Mouse (Mus musculus): ENCODE data around the gene Cenpx.

Gene Cenpx

DNA sequence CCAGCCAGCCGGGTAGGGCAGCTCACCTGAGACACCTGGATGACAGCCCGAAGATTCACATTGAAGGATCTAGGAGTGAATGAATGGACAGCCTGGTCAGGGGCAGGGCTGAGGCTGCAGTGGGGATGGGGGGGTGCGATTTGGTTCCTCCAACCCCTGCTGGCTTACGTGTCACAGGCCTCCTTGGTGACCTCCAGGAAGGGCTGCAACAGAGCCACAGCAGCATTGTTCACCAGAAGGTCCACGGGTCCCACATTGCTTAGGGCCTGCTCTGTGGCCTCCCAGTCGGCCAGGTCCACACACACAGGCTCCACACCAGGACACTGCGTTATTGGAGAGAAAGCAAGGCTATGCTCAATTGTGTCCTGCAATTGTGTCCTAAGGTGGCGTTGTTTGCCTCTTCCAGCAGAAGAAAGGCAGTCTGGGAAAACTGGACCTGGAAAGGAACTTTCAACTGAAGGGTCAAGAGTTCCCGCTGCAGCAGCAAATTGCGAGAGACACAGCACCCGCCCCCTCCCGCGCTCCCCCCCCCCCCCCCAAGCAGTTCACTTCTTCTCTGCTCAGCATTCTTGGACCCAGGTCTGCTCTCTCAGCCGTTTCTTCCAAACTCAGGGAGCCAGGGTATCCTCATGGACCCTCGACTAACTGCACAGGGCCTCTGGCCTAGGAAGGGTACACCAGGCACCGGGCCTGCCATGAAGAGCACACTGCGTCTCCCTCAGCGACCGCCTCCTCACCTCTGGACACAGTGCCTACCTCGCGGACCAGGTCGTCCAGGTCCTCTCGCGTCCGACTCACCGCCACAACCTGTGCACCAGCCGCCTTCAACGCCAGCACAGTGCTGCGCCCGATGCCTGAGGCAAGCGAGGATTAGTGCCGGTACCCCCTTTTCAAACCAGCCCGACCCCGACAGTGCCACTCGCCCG is 13.0 kb upstream of the Cenpx start:
- in situ Hi-C loops (cut with MboI, MseI) = loop anchor here (5.0 kb wide), 1 partner anchor 41 kb away; no protein-coding TSS in a partner anchor

DNA sequence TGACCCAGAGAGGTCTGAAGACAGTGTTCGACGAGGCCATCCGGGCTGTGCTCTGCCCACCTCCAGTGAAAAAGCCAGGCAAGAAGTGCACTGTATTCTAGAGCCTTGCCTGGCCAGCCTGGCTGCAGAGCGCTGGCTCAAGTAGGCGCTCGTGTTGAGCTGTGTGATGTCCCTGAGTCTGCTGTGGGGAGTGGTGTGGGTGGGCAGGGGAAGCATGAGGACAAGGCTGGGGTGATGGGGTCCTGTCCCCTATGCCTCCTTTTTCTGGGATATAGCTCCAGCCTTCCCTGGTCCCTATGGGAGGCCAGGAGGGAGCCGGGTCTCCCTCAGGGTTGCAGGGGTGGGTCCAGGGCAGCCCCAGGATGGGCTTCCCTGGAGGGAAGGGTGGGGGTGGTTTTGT is 10.0 kb upstream of the Cenpx start:
- in situ Hi-C loops (cut with MboI, MseI) = no loop called here

DNA sequence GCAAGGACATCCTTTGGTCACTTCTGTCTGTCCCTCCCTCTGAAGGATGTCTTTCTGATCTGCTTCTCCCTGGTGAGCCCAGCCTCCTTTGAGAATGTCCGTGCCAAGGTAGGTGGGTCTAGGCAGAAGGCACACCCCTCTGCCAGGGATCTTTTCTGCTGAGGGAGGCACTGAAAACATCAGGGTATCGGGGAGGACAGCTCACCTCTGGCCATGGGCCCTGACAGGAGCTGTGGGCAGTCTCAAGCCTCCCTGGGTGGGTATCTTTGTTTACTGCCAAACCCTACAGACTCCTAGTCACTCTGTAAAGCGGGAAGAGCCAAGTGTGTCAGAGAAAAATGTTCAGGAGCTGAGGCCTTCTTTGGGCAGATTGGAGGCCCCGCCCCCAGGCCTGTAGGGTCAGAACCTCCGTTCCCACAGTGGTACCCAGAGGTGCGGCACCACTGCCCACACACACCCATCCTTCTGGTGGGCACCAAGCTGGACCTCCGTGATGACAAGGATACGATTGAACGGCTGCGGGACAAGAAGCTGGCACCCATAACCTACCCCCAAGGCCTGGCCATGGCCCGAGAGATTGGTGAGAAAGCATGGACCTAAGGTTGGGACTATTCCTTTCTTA is 9.3 kb upstream of the Cenpx start:
- in situ Hi-C loops (cut with MboI, MseI) = no loop called here

DNA sequence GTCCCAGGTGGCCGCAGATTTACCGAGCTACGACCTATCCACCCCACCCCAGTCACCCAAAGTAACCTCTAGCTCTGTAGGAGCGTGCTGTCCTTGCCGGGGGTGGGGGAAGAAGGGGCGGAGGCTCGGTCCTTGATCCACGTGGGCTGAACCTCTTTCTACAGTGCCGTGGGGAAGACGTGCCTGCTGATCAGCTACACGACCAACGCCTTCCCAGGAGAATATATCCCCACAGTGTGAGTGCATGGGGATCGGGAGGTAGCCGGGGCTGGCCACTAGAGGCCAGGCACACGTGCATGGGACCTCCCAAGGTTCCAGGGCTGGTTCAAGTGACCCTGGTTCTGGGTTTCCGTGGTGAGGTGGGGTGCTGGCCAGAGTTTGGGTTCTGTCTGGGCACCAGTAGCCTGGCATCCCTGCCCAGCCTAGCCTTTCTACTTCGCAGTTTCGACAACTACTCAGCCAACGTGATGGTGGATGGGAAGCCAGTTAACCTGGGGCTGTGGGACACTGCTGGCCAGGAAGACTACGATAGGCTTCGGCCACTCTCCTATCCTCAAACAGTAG is 8.6 kb upstream of the Cenpx start:
- in situ Hi-C loops (cut with MboI, MseI) = no loop called here

DNA sequence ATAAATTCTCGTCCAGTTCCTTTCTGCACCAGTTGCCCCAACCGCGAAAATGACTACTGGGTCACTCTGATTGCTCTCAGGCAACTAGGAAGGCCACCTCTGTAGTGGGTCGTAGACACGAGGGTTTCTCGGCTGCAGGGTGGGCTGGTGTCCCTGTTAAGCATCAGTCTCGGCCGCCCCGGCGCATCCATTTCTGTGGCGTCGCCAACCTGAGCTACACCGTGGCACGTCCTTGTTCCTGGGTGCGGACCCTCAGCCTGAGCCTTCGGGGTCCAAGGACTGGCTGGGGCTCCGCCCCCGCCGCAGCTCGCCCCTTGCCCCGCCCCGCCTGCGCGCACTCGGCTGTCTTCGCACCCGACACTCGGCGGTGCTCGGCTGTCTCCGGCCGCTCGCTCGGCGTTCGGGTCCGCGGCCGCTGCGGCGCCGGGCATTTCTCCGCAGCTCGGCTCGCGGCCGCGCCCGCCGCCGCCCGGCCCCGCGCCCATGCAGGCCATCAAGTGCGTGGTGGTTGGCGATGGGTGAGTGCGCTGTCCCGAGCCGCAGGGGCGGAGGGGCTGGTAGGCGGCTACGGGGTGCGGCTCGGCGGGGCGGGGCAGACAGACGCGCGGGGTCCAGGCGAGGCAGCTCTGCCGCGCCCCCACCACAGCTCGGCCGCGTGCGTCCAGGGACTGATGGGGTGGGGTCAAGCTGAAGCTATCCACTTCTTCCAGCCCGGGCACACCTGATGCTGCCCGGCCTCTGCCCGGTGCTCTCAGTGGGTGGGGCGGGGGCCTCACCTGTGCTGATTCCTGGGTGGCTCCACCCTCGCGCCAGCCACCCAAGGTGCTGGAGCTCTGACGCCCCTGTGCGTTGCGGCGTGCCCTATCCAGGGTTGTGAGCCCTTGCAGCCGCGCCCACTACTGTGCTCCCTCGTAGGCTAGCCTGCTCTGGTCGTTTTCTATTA is 7.9 kb upstream of the Cenpx start, which contains the start of gene Rac3:
Rac3 (plus strand) TSS at position 347 of the 943 bp plus-strand sequence.
- in situ Hi-C loops (cut with MboI, MseI) = no loop called here

DNA sequence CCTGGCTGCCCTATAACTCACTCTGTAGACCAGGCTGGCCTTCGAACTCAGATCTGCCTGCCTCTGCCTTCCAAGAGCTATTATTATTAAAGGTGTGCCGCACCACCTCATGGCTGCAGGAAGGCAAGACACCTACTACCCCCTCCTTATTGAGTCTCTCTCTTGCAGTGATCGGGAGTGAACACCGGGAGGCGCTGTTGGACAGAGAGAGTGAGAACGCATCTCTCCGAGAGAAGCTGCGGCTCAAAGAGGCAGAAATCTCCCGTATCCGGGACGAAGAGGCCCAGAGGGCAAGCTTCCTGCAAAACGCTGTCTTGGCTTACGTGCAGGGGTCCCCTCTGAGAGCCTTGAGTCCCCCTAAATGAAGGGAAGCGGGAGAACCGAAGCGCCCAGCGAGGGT is 6.9 kb upstream of the Cenpx start:
- in situ Hi-C loops (cut with MboI, MseI) = no loop called here

DNA sequence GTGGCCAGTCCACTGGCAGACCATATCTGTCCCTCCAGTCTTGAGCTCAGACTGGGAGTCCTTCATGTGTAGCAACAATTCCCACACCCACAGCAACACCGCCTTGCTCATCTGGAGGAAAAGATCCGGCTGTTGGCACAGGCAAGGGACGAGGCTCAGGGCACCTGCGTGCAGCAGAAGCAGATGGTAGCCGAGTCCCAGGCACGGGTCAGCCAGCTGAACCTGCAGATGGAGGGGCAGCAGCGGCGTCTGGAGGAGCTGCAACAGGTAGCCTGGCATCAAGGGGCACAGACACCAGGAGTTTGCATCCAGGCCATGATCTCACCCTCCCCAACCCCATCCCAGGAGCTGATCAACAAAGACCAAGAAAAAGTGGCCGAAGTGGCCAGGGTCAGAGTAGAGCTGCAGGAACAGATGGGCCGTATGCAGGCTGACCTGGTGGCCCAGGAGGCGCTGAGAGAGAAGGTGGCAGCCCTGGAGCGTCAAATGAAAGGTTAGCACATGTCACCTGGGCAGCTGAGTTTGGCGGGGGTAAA is 6.4 kb upstream of the Cenpx start:
- in situ Hi-C loops (cut with MboI, MseI) = loop anchor here (10.0 kb wide), 1 partner anchor 95 kb away; the partner anchor contains the start of gene Sirt7

DNA sequence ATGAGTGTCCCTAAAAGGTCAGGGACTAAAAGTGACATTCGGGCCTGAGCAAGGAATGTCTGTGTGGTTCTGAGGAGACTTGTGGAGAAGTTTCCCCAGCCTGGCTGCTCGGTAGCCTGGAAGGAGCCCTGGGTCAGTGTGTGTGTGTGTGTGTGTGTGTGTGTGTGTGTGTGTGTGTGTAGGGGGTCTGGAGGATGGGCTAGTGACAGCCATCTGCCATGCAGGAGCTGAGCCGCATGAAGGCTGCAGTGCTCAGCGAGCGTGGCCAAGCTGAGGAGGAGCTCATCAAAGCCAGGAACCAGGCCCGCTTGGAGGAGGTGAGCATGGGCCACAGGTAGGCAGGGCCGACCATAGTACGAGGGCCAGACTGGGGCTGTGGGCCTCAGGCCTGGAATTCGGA is 5.7 kb upstream of the Cenpx start:
- in situ Hi-C loops (cut with MboI, MseI) = loop anchor here (10.0 kb wide), 1 partner anchor 94 kb away; the partner anchor contains the start of gene Sirt7

DNA sequence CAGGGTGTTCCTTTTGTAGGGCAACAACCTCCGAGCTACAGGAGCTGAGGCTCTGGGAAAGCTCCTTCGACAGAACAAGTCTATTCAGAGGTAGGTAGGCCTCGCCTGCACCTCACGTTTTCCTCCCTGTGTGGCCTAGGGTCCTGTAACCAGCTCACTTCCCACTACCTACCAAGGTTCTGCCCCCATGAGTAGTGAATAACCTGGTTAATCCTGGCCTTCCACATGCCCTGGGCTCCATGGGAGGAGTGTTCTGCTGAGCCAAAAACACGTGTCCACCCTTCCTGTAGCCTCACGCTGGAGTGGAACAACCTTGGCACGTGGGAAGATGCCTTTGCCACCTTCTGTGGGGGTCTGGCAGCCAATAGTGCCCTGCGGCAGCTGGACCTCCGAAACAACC is 1.6 kb upstream of the Cenpx start:
- in situ Hi-C loops (cut with MboI, MseI) = loop anchor here (10.0 kb wide), 1 partner anchor 90 kb away; the partner anchor contains the start of gene Sirt7

DNA sequence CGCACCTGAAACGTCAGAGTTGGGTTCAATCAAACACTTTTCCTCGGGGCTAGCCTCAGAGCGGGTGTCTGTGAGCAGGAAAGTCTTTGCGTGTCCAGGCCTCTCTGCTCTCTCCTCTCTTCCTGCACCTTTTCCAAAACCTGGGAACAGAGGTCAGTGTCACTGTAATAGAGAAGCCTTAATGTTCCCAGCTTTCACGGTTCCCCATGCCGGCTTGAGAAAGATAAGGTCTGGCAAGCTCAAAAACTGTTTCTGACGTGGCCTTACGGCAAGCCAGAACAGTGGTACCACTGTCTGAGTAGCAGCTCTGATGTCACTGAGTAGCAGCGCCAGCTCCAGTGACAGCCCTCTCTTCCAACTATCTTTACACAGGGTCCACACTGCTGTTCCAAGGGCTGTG is 1.0 kb upstream of the Cenpx start:
- in situ Hi-C loops (cut with MboI, MseI) = loop anchor here (10.0 kb wide), 1 partner anchor 90 kb away; the partner anchor contains the start of gene Sirt7

DNA sequence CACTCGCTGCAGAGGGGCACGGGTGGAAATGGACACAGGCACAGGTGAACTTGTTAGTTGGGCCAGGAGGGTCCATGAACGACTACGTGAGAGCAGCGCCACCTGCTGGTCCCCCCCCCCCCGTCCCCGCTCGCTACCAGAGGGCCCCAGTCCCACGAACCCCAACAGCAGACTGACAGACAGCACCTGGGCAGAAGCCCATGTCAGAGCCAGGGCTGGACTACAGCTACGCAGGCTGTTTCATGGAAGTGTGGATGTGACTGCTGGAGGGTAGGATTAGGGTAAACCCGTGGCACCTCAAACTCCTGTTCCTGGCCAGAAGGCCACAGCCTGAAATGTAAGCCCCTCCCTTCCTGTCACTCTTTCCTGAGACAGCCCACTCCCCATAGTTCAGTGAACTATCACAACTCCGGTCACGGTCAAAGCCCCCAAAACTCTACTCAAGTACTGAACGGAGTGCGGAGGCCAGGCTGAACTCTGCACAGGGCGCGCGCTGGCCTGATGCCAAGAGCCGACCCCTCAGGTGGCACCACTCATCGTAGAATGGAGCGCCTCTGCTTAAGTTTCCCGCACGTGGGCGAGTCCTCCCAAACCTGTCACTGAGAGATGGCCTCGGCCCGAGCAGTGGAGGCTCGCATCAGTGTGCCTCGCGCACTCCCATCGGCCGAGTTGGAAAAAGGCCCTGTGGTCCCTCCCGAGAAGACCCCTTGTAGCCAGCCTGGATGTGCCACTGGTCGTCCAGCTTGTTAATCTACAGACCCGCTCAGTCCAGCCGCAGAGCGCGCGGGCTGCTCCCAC is 568 bp downstream of the Cenpx start:
- in situ Hi-C loops (cut with MboI, MseI) = loop anchor here (10.0 kb wide), 1 partner anchor 88 kb away; the partner anchor contains the start of gene Sirt7

DNA sequence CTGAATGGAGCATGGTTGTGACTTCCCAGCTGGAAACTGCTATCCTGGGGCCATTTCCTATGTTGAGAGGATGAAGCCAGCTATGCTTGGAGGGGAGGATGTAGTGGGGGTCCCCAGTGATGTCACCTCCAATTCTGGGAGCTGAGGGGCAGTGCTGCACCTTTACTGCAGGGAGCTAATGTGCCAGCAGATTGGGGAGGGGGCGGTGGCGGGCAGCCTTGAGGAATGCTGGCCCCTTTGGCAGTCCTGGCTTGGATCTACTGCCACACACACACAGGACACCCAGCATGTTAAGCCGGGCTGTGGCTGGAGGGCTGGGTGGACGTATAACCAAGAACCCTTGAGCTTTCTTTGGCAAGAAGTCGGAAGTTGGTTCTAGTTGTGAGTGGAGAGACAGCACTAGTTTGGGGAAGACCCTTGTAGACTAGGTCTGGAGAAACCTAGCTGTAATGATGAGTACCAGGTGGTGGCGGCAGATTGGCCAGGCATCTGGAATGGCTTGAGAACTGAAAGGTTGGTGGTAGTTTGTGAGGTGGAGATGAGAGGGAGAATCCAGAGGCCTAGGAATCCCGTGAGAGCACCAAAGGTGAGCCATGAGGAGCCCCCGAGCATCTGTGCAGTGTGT is 1.4 kb downstream of the Cenpx start:
- in situ Hi-C loops (cut with MboI, MseI) = loop anchor here (10.0 kb wide), 1 partner anchor 87 kb away; the partner anchor contains the start of gene Sirt7

DNA sequence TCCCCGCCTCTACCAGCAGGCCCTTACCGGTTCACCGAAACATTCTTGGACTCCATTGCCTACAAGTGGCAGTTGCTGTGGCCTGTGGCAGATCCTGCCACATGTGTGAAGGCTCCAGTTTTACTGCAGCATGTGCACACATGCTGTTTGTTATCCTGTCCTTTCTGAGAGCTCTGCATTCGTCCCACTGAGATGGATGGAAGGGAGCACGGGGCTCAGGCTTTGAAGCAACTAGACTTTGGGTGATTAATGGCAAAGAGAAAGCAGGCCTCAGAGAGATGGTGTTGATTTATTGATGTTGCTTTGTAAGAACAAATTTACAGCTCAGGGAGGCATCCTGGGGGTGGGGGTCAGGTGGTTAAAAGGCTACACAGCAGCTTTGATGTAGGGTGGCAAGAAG is 2.9 kb downstream of the Cenpx start:
- in situ Hi-C loops (cut with MboI, MseI) = loop anchor here (10.0 kb wide), 1 partner anchor 86 kb away; the partner anchor contains the start of gene Sirt7

DNA sequence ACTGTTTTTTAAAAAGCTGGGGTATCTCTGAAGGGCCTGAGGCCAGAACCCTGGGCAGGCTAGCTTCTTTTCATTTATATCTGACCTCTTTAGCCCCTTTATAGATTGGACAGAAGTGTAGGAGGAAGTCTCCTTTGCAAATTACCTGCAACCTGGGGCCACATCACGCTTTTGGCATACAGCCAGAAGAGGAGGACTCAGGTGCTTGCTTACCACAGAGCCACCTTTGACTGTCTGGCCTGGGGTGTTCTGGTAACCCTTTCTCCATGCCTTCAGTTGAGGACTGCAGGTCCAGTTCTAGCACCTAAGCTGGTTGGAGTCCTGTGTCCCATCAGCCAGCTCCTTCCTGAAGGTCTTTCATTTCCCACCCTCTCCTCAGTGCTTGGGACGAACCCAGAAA is 4.0 kb downstream of the Cenpx start:
- in situ Hi-C loops (cut with MboI, MseI) = no loop called here

DNA sequence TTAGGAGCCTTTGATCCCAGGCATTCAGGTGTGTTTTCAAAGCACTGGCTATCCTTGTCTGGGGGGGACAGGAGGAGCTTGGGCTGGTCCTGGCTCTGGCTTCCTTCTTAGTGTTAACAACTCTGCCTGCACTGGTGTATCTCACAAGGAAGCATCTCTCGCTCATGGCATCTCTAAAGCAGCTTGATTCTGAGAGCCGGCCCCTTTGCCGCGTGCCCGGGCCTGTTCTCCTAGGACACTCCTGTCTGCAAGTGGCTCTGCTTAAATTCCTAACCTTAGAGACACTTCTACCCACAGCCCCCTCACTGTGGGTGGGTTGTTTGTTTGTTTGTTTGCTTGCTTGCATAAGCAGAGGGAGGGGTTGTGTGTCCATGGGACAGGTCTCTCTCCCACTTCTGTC is 5.6 kb downstream of the Cenpx start:
- in situ Hi-C loops (cut with MboI, MseI) = no loop called here

DNA sequence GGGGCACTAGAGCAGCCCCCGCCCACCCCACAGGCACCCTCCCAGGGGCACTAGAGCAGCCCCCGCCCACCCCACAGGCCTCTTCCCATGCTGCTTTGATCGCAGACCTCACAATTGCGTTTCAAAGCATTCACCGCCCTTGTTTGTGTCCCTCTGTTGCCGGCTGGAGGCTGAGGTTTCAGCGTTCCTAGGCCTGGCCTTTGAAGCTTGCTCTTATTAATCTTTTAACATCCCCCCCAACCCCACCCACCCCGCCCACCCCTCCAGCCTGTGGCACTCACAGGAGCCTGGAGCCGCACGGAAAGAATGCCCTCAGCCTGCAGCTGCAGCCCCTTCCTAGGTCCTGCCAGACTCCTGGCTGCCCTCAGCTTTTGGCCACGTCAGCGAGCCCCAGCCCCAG is 6.3 kb downstream of the Cenpx start:
- in situ Hi-C loops (cut with MboI, MseI) = no loop called here

DNA sequence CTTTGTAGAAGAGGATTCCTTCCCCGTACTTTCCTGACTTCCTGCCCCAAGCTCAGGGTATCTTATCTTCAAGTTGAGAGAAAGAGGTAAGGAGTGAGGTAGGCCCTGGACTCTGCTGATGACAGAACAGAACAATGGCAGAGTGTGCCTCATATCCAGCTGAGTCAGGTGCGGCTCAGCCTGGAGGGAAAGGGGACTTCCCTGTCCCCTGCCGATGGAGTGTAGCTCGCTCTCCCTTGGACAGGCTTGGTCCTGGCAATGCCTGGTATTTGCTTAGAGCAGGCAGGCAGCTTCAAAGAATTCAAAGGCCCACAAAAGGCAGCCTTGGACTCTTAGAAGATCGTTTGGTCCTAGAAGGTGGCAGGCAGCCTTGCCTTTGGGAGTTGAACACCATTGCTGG is 7.4 kb downstream of the Cenpx start:
- in situ Hi-C loops (cut with MboI, MseI) = no loop called here

DNA sequence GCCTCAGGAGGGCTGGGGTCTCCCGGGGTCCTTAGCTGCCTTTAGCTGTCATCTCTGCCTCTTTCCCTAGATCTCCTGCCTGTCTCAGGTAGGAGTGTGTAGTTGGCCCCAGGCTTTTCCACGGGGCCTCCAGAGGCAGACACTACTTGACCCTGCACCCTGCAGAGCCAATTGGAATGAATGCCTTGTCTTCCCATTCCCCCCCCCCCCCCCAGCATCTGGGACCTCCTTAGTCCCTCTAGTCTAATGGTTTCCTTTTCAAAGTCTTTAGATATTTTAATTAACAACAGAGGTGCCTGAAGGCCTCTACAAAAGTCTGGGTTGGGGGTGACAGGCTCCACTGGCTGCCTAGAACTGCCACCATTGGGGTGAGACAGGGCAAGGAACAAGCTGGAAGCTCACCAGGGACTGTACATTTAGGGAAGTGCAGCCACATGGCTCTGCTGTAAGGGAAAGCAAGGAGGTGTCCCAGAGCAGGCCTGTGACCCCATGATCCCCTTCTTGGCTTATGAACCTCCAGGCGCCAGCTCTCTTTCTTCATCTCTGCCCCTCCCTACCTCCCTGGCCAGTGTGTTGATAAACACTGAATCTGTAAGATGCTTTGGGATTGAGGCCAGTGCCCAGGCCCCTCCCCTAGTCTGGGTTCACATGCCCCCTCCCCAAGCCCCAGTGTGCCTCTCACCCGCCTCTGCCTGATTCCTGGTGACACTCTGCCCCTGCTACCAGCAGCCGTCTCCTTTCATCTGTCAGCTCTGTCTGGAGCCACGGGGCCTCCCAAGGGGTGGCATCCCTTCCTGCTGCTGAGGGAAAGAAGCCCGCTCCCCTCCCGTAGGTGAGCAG is 8.8 kb downstream of the Cenpx start:
- in situ Hi-C loops (cut with MboI, MseI) = no loop called here
